Mouse (Mus musculus) thymus, adult 2 months (tissue): Measurements from ENCODE around the gene Tmem267.

Experiments used
- CTCF ChIP-seq: fragments of 200-500 bp; IDR thresholded peaks from 2 replicates; pipeline ENCODE4 v1.5.1; 2012; ENCODE audit warnings: mild to moderate bottlenecking, control low read depth, low read length, moderate library complexity, borderline replicate concordance; ENCODE audit not compliant: control insufficient read depth, poor library complexity, insufficient read depth; ENCODE audit errors: extremely low read depth
- POLR2A ChIP-seq: fragments of 200-500 bp; IDR thresholded peaks from 2 replicates; pipeline ENCODE4 v1.6.1; 2012; ENCODE audit warnings: mild to moderate bottlenecking, low read length, control low read depth, moderate library complexity; ENCODE audit not compliant: control insufficient read depth, poor library complexity, insufficient read depth; ENCODE audit errors: extremely low read depth

DNA sequence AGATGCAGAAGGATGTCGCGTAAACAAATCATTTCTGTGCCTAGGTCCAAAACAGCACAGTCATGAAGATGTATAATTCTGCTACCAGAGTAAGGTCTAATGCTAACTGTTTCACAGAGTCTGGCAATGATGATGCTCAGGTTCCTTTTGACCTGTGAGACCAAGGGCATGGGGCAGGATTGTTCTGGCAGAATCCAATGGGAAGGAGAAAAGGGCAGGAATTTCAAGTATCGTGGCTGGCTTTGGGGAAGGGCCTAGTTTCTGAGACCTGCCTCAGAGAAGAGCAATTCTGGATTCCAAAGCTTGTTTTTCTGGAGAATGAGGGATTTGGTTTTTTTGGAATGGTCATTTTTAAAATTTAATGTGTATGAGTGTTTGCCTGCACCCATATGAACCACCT is 131.0 kb downstream of the Tmem267 start:
- no peak for TF ChIP-seq POLR2A
- TF ChIP-seq CTCF: no peak
